In genomic region chr10:7779751-7780237, GRCm38 (mm10) we compare ENCODE assay signal across 8 mouse cellular contexts. TPM values are rescaled to one million over a fixed set of nuclear protein-coding genes. Genes with fewer than 3 reads are reported as not detected.
DNase-seq lines count a peak whose midpoint lies in the region; ATAC-seq and TF ChIP-seq lines count a peak whose summit lies in the region.

No protein-coding gene starts in this region.

- H3K27me3 ChIP-seq in heart, embryonic 12.5 days (replicated peaks): no peaks in the 10 kb centered on the region
- no peaks in the 10 kb centered on the region for H3K27me3 ChIP-seq in MEL (ENCODE audit: control insufficient read depth in 1 of 2, insufficient read depth in 2 of 2, low read length in 2 of 2)
- no peaks in the 10 kb centered on the region for H3K27me3 ChIP-seq in heart, postnatal 0 days (ENCODE audit: control insufficient read depth, insufficient read depth, low read length)
- no peaks in the 10 kb centered on the region for H3K27me3 ChIP-seq in midbrain, embryonic 10.5 days (ENCODE audit: low read depth, poor library complexity, severe bottlenecking)

- intact Hi-C loops in heart, postnatal 36 days (cut with DNase I): loop anchor here (2.0 to 5.0 kb wide), 2 partner anchors 53 to 97 kb away; partner anchors contain the start of genes Lats1 and Pcmt1
- intact Hi-C loops in gastrocnemius, postnatal 36 days (cut with DNase I): no loop called here

- H3K36me3 ChIP-seq in heart, embryonic 12.5 days: peaks cover 24% of the 10 kb centered on the region
- H3K36me3 ChIP-seq in MEL (ENCODE audit: control insufficient read depth in 1 of 2, insufficient read depth in 2 of 2, low read length in 2 of 2): peaks cover 0 to 6% of the 10 kb centered on the region in 2 experiments; a peak in 2 of 4 replicates
- H3K36me3 ChIP-seq in heart, postnatal 0 days (replicated peaks; ENCODE audit: control insufficient read depth, insufficient read depth, low read length): peaks cover 29% of the 10 kb centered on the region
- peaks cover 34% of the 10 kb centered on the region for H3K36me3 ChIP-seq in midbrain, embryonic 10.5 days

- no peak for TF ChIP-seq EP300 in MEL (IDR thresholded peaks at IDR 0.05; ENCODE audit: low read depth in 1 of 2, low read length in 2 of 2)
- no peak for TF ChIP-seq EP300 in heart, postnatal 0 days (IDR thresholded peaks at IDR 0.05; ENCODE audit: low read depth)

- no peak for ATAC-seq in heart, embryonic 12.5 days (ENCODE audit: insufficient number of reproducible peaks, low FRiP score)
- no peak for ATAC-seq in heart, postnatal 0 days (ENCODE audit: insufficient read depth, low read depth)

- peak overlapping the region; percentile 98 for H3K4me3 ChIP-seq in heart, embryonic 12.5 days
- H3K4me3 ChIP-seq in MEL (ENCODE audit: control insufficient read depth in 1 of 2, insufficient read depth in 1 of 2, low read depth in 2 of 2, low read length in 2 of 2): peak overlapping the region; percentile 92 to 98
- H3K4me3 ChIP-seq in heart, postnatal 0 days (ENCODE audit: low read depth, low read length): peak overlapping the region; percentile 76
- H3K4me3 ChIP-seq in midbrain, embryonic 10.5 days: peak overlapping the region; percentile 99

- TF ChIP-seq RAD21 in MEL (IDR thresholded peaks at IDR 0.05; ENCODE audit: low read depth, low read length): no peak

- H3K4me1 ChIP-seq in heart, embryonic 12.5 days (replicated peaks): peaks cover 9% of the 10 kb centered on the region; the same call in 1 of the 2 replicates
- H3K4me1 ChIP-seq in MEL (ENCODE audit: control insufficient read depth in 1 of 2, insufficient read depth in 2 of 2, low read length in 2 of 2): peaks cover 0 to 5% of the 10 kb centered on the region in 2 experiments; a peak in 3 of 4 replicates
- H3K4me1 ChIP-seq in heart, postnatal 0 days (ENCODE audit: control insufficient read depth, insufficient read depth): no peaks in the 10 kb centered on the region
- peaks cover 15% of the 10 kb centered on the region for H3K4me1 ChIP-seq in midbrain, embryonic 10.5 days

- no peak for DNase-seq in heart, postnatal 36 days
- no peak for DNase-seq in MEL (ENCODE audit: low read depth, low spot score)
- DNase-seq in heart, postnatal 0 days (ENCODE audit: low spot score): no peak
- no peak for DNase-seq in midbrain, embryonic 10.5 days (ENCODE audit: low spot score)
- no peak for DNase-seq in cerebellum, postnatal 25 days
- no peak for DNase-seq in gastrocnemius, postnatal 36 days
- no peak for DNase-seq in left cerebral cortex, adult 8-10 months (ENCODE audit: low spot score in 2 of 2)

- peaks cover 5% of the 10 kb centered on the region; the same call in 1 of the 2 replicates for H3K79me2 ChIP-seq in MEL (ENCODE audit: control insufficient read depth, insufficient read depth, low read length, poor library complexity)

- 17% methylated on average over 7 of the region's 7 CpGs for WGBS in heart, embryonic 12.5 days
- 23% methylated on average over 7 of the region's 7 CpGs for WGBS in heart, postnatal 0 days
- 25% methylated on average over 7 of the region's 7 CpGs for WGBS in midbrain, embryonic 10.5 days

- H3K27ac ChIP-seq in heart, embryonic 12.5 days (ENCODE audit: poor library complexity, severe bottlenecking): peak overlapping the region; percentile 62
- H3K27ac ChIP-seq in MEL (ENCODE audit: control insufficient read depth, low read depth, low read length): no peak overlapping the region
- no peak overlapping the region for H3K27ac ChIP-seq in heart, postnatal 0 days (ENCODE audit: low read depth)
- peak overlapping the region; percentile 91 for H3K27ac ChIP-seq in midbrain, embryonic 10.5 days (replicated peaks)

- no peak for TF ChIP-seq POLR2A in MEL (IDR thresholded peaks at IDR 0.05; ENCODE audit: control insufficient read depth in 1 of 2, insufficient read depth in 1 of 2, low read depth in 1 of 2, low read length in 2 of 2, poor library complexity in 1 of 2)

- H3K4me2 ChIP-seq in heart, embryonic 12.5 days: peak overlapping the region; percentile 75
- peak overlapping the region; percentile 87 for H3K4me2 ChIP-seq in heart, postnatal 0 days (ENCODE audit: low read depth, low read length)

- no peaks in the 10 kb centered on the region for H3K9me3 ChIP-seq in heart, embryonic 12.5 days (replicated peaks)
- H3K9me3 ChIP-seq in MEL (replicated peaks; ENCODE audit: insufficient read depth, low read length): no peaks in the 10 kb centered on the region
- H3K9me3 ChIP-seq in heart, postnatal 0 days (replicated peaks; ENCODE audit: control insufficient read depth, low read length): no peaks in the 10 kb centered on the region
- H3K9me3 ChIP-seq in midbrain, embryonic 10.5 days (replicated peaks): no peaks in the 10 kb centered on the region

- no peak for TF ChIP-seq CTCF in MEL (IDR thresholded peaks at IDR 0.05 in 2 of 3, conservative IDR thresholded peaks at IDR 0.05 in 1 of 3; ENCODE audit: control insufficient read depth in 1 of 3, insufficient read depth in 1 of 3, low read depth in 2 of 3, low read length in 3 of 3, poor library complexity in 1 of 3, severe bottlenecking in 1 of 3)
- TF ChIP-seq CTCF in heart, postnatal 0 days (IDR thresholded peaks at IDR 0.05; ENCODE audit: low read depth): no peak

- peak overlapping the region; percentile 95 for H3K9ac ChIP-seq in heart, embryonic 12.5 days
- peak overlapping the region; percentile 85 for H3K9ac ChIP-seq in MEL (ENCODE audit: control insufficient read depth, low read depth, low read length, poor library complexity, severe bottlenecking)
- H3K9ac ChIP-seq in heart, postnatal 0 days (replicated peaks; ENCODE audit: low read depth, low read length): peak overlapping the region; percentile 85

TF ChIP-seq in MEL, 35 proteins besides CTCF, POLR2A, EP300 and RAD21 (continues in another document):
- no peak for TF ChIP-seq MYB (IDR thresholded peaks at IDR 0.05; ENCODE audit: low read depth, low read length)
- no peak for TF ChIP-seq MEF2A (IDR thresholded peaks at IDR 0.05; ENCODE audit: extremely low read depth, insufficient replicate concordance, low read depth, low read length, poor library complexity, severe bottlenecking)
- TF ChIP-seq GATA1 (IDR thresholded peaks at IDR 0.05; ENCODE audit: low read depth, low read length): no peak
- TF ChIP-seq POLR2AphosphoS5 (IDR thresholded peaks at IDR 0.05; ENCODE audit: borderline replicate concordance, low read depth, low read length): no peak
- no peak for TF ChIP-seq MXI1 (IDR thresholded peaks at IDR 0.05; ENCODE audit: low read depth, low read length)
- no peak for TF ChIP-seq TBP (IDR thresholded peaks at IDR 0.05; ENCODE audit: low read depth, low read length)

RNA-seq across cellular contexts. Expression of gene Ginm1, which starts 12.8 kb away (rescaled TPM):
- polyA plus RNA-seq in heart, embryonic 12.5 days (2016; fragmentation: Nextera tagmentation; extraction: Ambion mirVana): 78.5 and 80.5 TPM in 2 replicates
- 100 to 1,000 TPM; 111 to 119 TPM for total RNA-seq in heart, postnatal 36 days (2021)
- 9.2 and 9.7 TPM in 2 replicates for total RNA-seq in MEL (2012; rRNA removed)
- 10 to 100 TPM in 1 of 2 experiments, not detected in 1; 13.8 TPM for polyA plus RNA-seq in MEL (2012; ENCODE audit: insufficient read depth in 1 of 2, insufficient read length in 2 of 2, low read depth in 1 of 2, low replicate concordance in 2 of 2, missing spikeins in 1 of 2)
- 26.4 and 47.3 TPM in 2 replicates for total RNA-seq in heart, postnatal 0 days (2014; rRNA removed; ENCODE audit: low replicate concordance)
- polyA plus RNA-seq in heart, postnatal 0 days (2015; fragmentation: Nextera tagmentation; extraction: Ambion mirVana): 107 TPM in 2 replicates
- 54.0 and 54.6 TPM in 2 replicates for polyA plus RNA-seq in midbrain, embryonic 10.5 days (2016; fragmentation: Nextera tagmentation; extraction: Ambion mirVana)
- 100 to 1,000 TPM in 1 of 2 experiments, 10 to 100 TPM in 1; 75.8 to 106 TPM for total RNA-seq in gastrocnemius, postnatal 36 days (2021)
- 10 to 100 TPM; 15.0 to 24.4 (median 17.5) TPM for total RNA-seq in left cerebral cortex, adult 8-10 months (2022)

RNA-seq across cellular contexts. Expression of gene Ppil4, which starts 12.9 kb away (rescaled TPM):
- polyA plus RNA-seq in heart, embryonic 12.5 days (2016; fragmentation: Nextera tagmentation; extraction: Ambion mirVana): 31.3 and 33.0 TPM in 2 replicates
- 10 to 100 TPM; 14.9 to 15.7 TPM for total RNA-seq in heart, postnatal 36 days (2021)
- 30.1 and 34.7 TPM in 2 replicates for total RNA-seq in MEL (2012; rRNA removed)
- 10 to 100 TPM; 30.5 to 86.3 TPM for polyA plus RNA-seq in MEL (2012; ENCODE audit: insufficient read depth in 1 of 2, insufficient read length in 2 of 2, low read depth in 1 of 2, low replicate concordance in 2 of 2, missing spikeins in 1 of 2)
- total RNA-seq in heart, postnatal 0 days (2014; rRNA removed; ENCODE audit: low replicate concordance): 13.7 and 14.7 TPM in 2 replicates
- 24.2 and 24.9 TPM in 2 replicates for polyA plus RNA-seq in heart, postnatal 0 days (2015; fragmentation: Nextera tagmentation; extraction: Ambion mirVana)
- 41.5 and 43.8 TPM in 2 replicates for polyA plus RNA-seq in midbrain, embryonic 10.5 days (2016; fragmentation: Nextera tagmentation; extraction: Ambion mirVana)
- 10 to 100 TPM in 1 of 2 experiments, 1 to 10 TPM in 1; 9.2 to 11.5 TPM for total RNA-seq in gastrocnemius, postnatal 36 days (2021)
- 10 to 100 TPM; 28.9 to 31.2 (median 29.8) TPM for total RNA-seq in left cerebral cortex, adult 8-10 months (2022)

RNA-seq across cellular contexts. Expression of gene Zc3h12d, which starts 52.5 kb away (rescaled TPM):
- 0.15 and 0.22 TPM in 2 replicates for polyA plus RNA-seq in heart, embryonic 12.5 days (2016; fragmentation: Nextera tagmentation; extraction: Ambion mirVana)
- under 1 TPM; 0.38 to 0.42 TPM for total RNA-seq in heart, postnatal 36 days (2021)
- not detected in 2 replicates for total RNA-seq in MEL (2012; rRNA removed)
- polyA plus RNA-seq in MEL (2012; ENCODE audit: insufficient read depth in 1 of 2, insufficient read length in 2 of 2, low read depth in 1 of 2, low replicate concordance in 2 of 2, missing spikeins in 1 of 2): not detected
- total RNA-seq in heart, postnatal 0 days (2014; rRNA removed; ENCODE audit: low replicate concordance): 0.04 TPM in 1 of 2 replicates, not detected in the other
- 0.15 and 0.20 TPM in 2 replicates for polyA plus RNA-seq in heart, postnatal 0 days (2015; fragmentation: Nextera tagmentation; extraction: Ambion mirVana)
- polyA plus RNA-seq in midbrain, embryonic 10.5 days (2016; fragmentation: Nextera tagmentation; extraction: Ambion mirVana): 0.02 TPM in 1 of 2 replicates, not detected in the other
- under 1 TPM; 0.05 to 0.12 TPM for total RNA-seq in gastrocnemius, postnatal 36 days (2021)
- total RNA-seq in left cerebral cortex, adult 8-10 months (2022): under 1 TPM in 3 of 4 experiments, not detected in 1; 0.12 to 0.25 (median 0.23) TPM

RNA-seq across cellular contexts. Expression of gene Katna1, which starts 54.0 kb away (rescaled TPM):
- polyA plus RNA-seq in heart, embryonic 12.5 days (2016; fragmentation: Nextera tagmentation; extraction: Ambion mirVana): 33.4 and 37.0 TPM in 2 replicates
- 10 to 100 TPM; 11.7 to 14.2 TPM for total RNA-seq in heart, postnatal 36 days (2021)
- total RNA-seq in MEL (2012; rRNA removed): 46.0 and 47.5 TPM in 2 replicates
- 100 to 1,000 TPM in 1 of 2 experiments, 10 to 100 TPM in 1; 43.3 to 222 TPM for polyA plus RNA-seq in MEL (2012; ENCODE audit: insufficient read depth in 1 of 2, insufficient read length in 2 of 2, low read depth in 1 of 2, low replicate concordance in 2 of 2, missing spikeins in 1 of 2)
- total RNA-seq in heart, postnatal 0 days (2014; rRNA removed; ENCODE audit: low replicate concordance): 14.2 and 36.0 TPM in 2 replicates
- polyA plus RNA-seq in heart, postnatal 0 days (2015; fragmentation: Nextera tagmentation; extraction: Ambion mirVana): 22.8 and 25.8 TPM in 2 replicates
- 66.9 and 68.4 TPM in 2 replicates for polyA plus RNA-seq in midbrain, embryonic 10.5 days (2016; fragmentation: Nextera tagmentation; extraction: Ambion mirVana)
- total RNA-seq in gastrocnemius, postnatal 36 days (2021): 10 to 100 TPM; 10.4 to 10.8 TPM
- total RNA-seq in left cerebral cortex, adult 8-10 months (2022): 10 to 100 TPM; 13.7 to 15.5 (median 14.5) TPM

Comparison
In these comparisons a context has a peak if more than half of its experiments do, and no peak if none do; other contexts are left out.
1. H3K27ac ChIP-seq: peak in heart, embryonic 12.5 days (single experiment) and midbrain, embryonic 10.5 days (single experiment); none in MEL (single experiment) and heart, postnatal 0 days (single experiment).
2. Peak in every context shown above with its lines, with median percentiles within 50 percentile points of each other: H3K4me3 ChIP-seq and H3K9ac ChIP-seq.